Mouse (Mus musculus) neural tube, embryonic 12.5 days (tissue): Measurements from ENCODE around the gene Bhmt2. TPM values are rescaled to one million over a fixed set of nuclear protein-coding genes. Genes with fewer than 3 reads are reported as not detected.

ENCODE experiments used
- ATAC-seq: fragments of 200-750 bp; cut with Nextera tagmentation; 2 replicates; pipeline ENCODE4 v1.8.0; 2017; ENCODE audit warnings: low read depth, mild to moderate bottlenecking, moderate TSS enrichment, moderate library complexity; ENCODE audit not compliant: low FRiP score
- H3K27ac ChIP-seq: fragments of 300-500 bp; sonication (generic); 2 replicates; pipeline ENCODE4 v1.5.1; 2016
- H3K27me3 ChIP-seq: fragments of 300-500 bp; sonication (generic); replicated peaks from 2 replicates; pipeline ENCODE4 v1.6.1; 2016; ENCODE audit warnings: mild to moderate bottlenecking
- H3K36me3 ChIP-seq: fragments of 300-500 bp; sonication (generic); 2 replicates; pipeline ENCODE4 v1.6.1; 2016; ENCODE audit warnings: mild to moderate bottlenecking
- H3K4me1 ChIP-seq: fragments of 300-500 bp; sonication (generic); 2 replicates; pipeline ENCODE4 v1.6.1; 2016
- H3K4me2 ChIP-seq: fragments of 300-500 bp; sonication (generic); replicated peaks from 2 replicates; pipeline ENCODE4 v1.6.1; 2016; ENCODE audit warnings: mild to moderate bottlenecking
- H3K4me3 ChIP-seq: fragments of 300-500 bp; sonication (generic); 2 replicates; pipeline ENCODE4 v1.5.1; 2016
- H3K9ac ChIP-seq: fragments of 300-500 bp; sonication (generic); 2 replicates; pipeline ENCODE4 v1.6.1; 2016; ENCODE audit warnings: mild to moderate bottlenecking
- H3K9me3 ChIP-seq: fragments of 300-500 bp; sonication (generic); 2 replicates; pipeline ENCODE4 v1.6.1; 2016; ENCODE audit warnings: mild to moderate bottlenecking
- WGBS: fragments of 180-500 bp; shearing (Covaris S2); methylation state at CpG from one replicate; pipeline ENCODE4 v1.1.7; 2016; 5-methylcytosine and 5-hydroxymethylcytosine counted together
- polyA plus RNA-seq: library from polyadenylated mRNA; unstranded; fragments of >200 nt; fragmentation: Nextera tagmentation; extraction: Ambion mirVana; gene quantifications from 2 replicates; pipeline ENCODE4 v1.2.1, GENCODE M21; 2016

Gene Bhmt2
- polyA plus RNA-seq, 1 experiment from 2014 or later, result not detected

DNA sequence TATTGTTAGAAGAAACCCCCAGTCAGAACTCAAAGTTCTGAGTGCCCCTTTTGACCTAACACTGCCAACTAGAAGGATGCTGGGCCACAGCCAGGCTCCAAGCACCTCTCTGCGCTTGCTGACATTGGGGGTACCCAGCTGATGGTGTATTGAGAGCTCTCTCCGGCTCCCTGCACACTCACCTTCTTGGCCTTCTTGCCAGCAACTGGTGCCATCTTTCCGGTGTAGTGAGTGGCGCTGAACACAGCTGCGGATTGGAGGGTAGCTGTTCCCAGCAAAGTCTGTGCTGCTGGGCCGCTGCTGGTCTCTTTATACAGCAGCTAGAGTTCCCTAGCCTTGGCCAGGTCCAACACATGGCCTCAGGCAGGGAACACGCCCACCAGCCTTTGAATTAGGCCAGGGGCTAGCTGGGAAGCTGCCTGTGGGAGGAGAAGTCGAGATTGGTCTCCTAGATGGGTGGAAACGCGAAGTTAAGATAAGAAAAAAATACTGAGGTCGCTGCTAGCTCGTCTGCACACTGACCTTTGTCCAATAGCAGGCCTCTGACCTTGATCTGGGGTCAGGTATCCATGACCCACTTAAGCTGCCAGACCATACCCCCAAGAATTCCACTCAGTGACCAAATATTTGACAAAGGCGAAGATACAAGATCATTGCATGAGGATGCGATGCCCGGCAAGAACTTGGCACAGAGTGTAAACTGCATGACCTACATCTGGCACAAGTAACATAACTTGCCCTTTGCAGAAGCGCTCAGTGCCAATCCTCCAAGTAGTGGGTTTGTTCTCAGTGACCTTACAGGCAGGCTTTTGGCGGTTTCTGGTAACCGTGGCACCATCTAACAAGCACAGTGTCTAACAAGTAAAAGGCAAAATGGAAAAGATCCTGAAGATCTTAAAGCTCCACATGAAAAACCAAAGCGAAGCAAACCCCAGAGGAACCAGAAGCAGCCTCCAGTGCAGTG lies 36.5 kb downstream of the Bhmt2 start, which contains the start of gene Bhmt:
TSS of gene Bhmt (minus strand) at position 680 of the 964 bp plus-strand sequence.
- no peaks in the 10 kb centered on the region for H3K9me3 ChIP-seq
- H3K4me1 ChIP-seq, result no peaks in the 10 kb centered on the region
- no peaks in the 10 kb centered on the region for H3K36me3 ChIP-seq
- H3K27ac ChIP-seq, result no peak within 1 kb of the TSS
- no peak for ATAC-seq
- no peak within 1 kb of the TSS for H3K9ac ChIP-seq
- H3K27me3 ChIP-seq, result no peaks in the 10 kb centered on the region
- no peak within 1 kb of the TSS for H3K4me2 ChIP-seq
- H3K4me3 ChIP-seq, result no peak within 1 kb of the TSS
- WGBS, result 79% methylated on average over 19 of the region's 19 CpGs

DNA sequence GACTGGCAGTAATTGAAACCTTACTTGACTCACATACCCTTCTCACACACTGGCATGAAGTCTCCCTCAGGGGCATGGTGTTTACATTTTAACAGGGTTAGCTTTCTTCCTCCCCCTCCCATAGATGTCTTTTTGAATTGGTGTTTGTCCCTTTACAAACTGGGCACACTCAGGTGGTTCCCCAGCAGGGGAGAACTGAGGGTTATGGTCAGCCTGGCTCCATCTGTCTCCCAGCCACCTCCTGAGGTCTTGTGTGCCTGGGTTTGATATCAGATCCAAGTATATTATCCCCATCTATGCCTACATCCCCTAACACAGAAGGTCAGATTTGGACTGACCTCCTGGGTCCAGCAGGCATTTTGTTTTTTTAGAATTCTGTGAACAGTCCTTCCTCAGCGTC lies 37.5 kb downstream of the Bhmt2 start:
- Histone ChIP-seq H3K36me3 (no peaks in the 10 kb centered on the region), H3K4me3 (no peak overlapping the region), H3K27me3 (no peaks in the 10 kb centered on the region), H3K27ac (no peak overlapping the region), H3K4me2 (no peak overlapping the region), H3K9me3 (no peaks in the 10 kb centered on the region), H3K4me1 (no peaks in the 10 kb centered on the region), H3K9ac (no peak overlapping the region)
- no peak for ATAC-seq
- WGBS, result 72% methylated on average over 1 of the region's 1 CpGs

GRCm38 (mm10) chr13:93632927-93633326 lies 41.2 kb downstream of the Bhmt2 start:
- ATAC-seq, result no peak
- no peak overlapping the region for H3K4me2 ChIP-seq
- H3K36me3 ChIP-seq, result no peaks in the 10 kb centered on the region
- no peaks in the 10 kb centered on the region for H3K4me1 ChIP-seq
- H3K9ac ChIP-seq, result no peak overlapping the region
- H3K9me3 ChIP-seq, result no peaks in the 10 kb centered on the region
- H3K27me3 ChIP-seq, result no peaks in the 10 kb centered on the region
- no peak overlapping the region for H3K4me3 ChIP-seq
- WGBS, result 81% methylated on average over 5 of the region's 5 CpGs
- H3K27ac ChIP-seq, result no peak overlapping the region

DNA sequence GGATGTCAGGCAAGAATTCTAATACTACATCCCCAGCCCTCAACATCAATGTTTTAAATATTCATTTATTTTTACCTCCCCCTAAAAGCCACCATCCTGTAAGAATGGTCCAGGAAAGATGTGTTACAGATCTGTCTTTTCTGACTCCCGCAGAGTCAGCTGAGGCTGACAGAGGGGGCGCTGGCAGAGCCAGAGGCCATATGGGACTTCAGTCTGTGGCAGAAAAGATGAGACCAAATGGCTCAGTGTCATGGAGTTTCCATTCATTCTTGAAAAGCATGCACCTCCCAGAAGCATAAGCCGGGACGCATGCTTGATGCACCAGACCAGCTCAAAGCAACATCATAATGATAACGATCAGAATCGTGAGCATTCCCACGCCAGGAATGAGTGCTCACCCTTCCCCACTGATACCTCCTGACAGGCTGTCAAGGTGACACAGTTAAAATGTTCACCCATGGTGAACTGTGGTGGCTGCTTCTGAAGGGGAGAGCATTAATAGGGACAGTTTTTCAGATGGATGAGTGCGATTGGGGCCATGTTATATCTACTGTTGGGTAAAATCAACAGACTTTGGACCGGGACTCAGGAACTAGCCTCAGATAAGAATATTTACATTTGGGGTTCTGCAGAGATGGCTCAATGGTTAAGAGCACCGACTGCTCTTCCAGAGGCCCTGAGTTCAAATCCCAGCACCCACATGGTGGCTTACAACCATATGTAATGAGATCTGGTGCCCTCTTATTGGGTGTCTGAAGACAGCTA lies 43.0 kb downstream of the Bhmt2 start:
- H3K27me3 ChIP-seq, result no peaks in the 10 kb centered on the region
- H3K9ac ChIP-seq, result no peak overlapping the region
- ATAC-seq, result no peak
- no peak overlapping the region for H3K4me3 ChIP-seq
- no peaks in the 10 kb centered on the region for H3K4me1 ChIP-seq
- H3K9me3 ChIP-seq, result no peaks in the 10 kb centered on the region
- H3K36me3 ChIP-seq, result no peaks in the 10 kb centered on the region
- no peak overlapping the region for H3K27ac ChIP-seq
- H3K4me2 ChIP-seq, result no peak overlapping the region
- 85% methylated on average over 10 of the region's 10 CpGs for WGBS

DNA sequence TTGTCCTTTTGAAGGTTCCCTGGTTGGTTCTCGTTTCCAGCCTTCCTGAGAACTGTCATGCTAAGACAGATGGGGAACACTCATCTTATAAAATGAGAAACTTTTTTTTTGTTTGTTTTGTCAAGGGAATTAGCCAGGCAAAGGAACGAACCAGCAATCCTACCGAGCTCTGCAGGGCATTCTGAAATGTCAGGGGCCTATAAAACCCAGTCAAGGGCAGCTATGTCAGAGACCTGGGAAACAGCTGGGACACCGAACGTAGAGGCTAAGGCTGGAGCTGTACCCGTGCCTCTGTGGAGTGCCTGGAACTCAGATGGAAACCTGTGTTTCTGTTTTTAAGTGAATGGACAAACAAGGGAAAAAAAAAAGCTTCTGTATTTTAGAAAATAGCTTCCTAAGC lies 45.2 kb downstream of the Bhmt2 start:
- no peak overlapping the region for H3K27ac ChIP-seq
- ATAC-seq, result no peak
- H3K4me2 ChIP-seq, result no peak overlapping the region
- no peaks in the 10 kb centered on the region for H3K4me1 ChIP-seq
- H3K4me3 ChIP-seq, result no peak overlapping the region
- no peaks in the 10 kb centered on the region for H3K27me3 ChIP-seq
- H3K9me3 ChIP-seq, result no peaks in the 10 kb centered on the region
- no peaks in the 10 kb centered on the region for H3K36me3 ChIP-seq
- 23% methylated on average over 6 of the region's 6 CpGs for WGBS
- no peak overlapping the region for H3K9ac ChIP-seq

DNA sequence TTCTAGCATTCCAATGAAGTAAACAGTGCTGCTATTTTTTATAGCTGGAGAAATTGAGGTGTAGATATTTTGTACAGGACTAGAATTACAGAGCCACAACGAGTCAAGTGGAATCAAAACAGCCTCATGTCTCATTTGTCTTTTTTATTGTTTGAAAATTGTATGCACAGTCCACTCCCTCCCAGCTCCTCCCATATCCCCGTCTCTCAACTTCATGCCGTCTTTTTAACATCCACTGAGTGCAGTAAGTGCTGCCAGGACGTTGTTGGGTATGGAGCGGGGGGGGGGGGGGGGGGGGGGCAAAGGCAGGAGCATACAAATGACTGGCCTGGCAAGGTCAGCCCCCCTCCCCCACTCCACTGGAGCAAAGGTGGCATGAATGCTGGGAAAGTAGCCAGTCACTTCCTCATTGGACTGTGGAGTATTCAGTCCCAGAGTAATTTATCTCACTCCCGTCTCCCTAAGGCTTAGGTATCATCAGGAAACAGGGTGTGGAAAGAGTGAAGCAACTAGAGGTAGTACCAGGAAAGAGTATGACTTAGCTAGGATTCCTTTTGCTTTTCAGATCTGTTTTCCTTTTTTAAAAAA lies 59.6 kb downstream of the Bhmt2 start:
- Histone ChIP-seq H3K9ac (no peak overlapping the region), H3K9me3 (no peaks in the 10 kb centered on the region), H3K36me3 (no peaks in the 10 kb centered on the region), H3K4me2 (no peak overlapping the region), H3K4me1 (no peaks in the 10 kb centered on the region), H3K27me3 (no peaks in the 10 kb centered on the region), H3K27ac (no peak overlapping the region), H3K4me3 (no peak overlapping the region)
- 48% methylated on average over 6 of the region's 6 CpGs for WGBS
- no peak for ATAC-seq

- Histone ChIP-seq H3K36me3 (no peaks in the 10 kb centered on the region), H3K27me3 (no peaks in the 10 kb centered on the region), H3K4me2 (no peak overlapping the region), H3K4me1 (no peaks in the 10 kb centered on the region), H3K4me3 (no peak overlapping the region), H3K9me3 (no peaks in the 10 kb centered on the region), H3K9ac (no peak overlapping the region), H3K27ac (no peak overlapping the region)
- ATAC-seq, result no peak
- WGBS, result 79% methylated on average over 4 of the region's 4 CpGs
Measured at GRCm38 (mm10) chr13:93613771-93614170, 60.3 kb downstream of the Bhmt2 start.

GRCm38 (mm10) chr13:93612660-93613607 lies 61.2 kb downstream of the Bhmt2 start:
- Histone ChIP-seq H3K9me3 (no peaks in the 10 kb centered on the region), H3K27ac (no peak overlapping the region), H3K9ac (no peak overlapping the region), H3K27me3 (no peaks in the 10 kb centered on the region), H3K4me3 (no peak overlapping the region), H3K4me1 (no peaks in the 10 kb centered on the region), H3K36me3 (no peaks in the 10 kb centered on the region), H3K4me2 (no peak overlapping the region)
- 60% methylated on average over 19 of the region's 19 CpGs for WGBS
- ATAC-seq, result no peak; the same call in 1 of the 2 replicates

DNA sequence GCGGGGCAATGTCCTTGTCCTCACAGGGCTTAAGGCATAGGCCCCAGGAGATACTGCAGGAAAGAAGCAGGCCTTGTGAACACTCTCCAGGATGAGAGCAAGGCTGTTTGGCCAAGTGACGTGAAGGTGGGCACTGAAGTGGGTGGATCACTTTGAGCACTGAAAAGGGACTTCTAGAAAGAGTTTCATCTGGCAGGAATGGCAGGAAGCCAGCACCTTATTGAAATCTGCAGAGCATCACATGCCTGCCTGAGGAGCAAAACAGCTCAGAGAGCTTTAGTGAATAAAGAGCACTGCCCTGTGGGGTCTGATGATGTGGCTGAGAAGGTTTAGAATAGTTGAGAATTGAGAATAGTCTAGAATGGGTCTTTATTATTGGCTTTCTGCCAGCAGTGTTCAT lies 65.6 kb downstream of the Bhmt2 start:
- Histone ChIP-seq H3K9ac (no peak overlapping the region), H3K4me2 (no peak overlapping the region), H3K36me3 (no peaks in the 10 kb centered on the region), H3K27me3 (no peaks in the 10 kb centered on the region), H3K27ac (no peak overlapping the region), H3K4me3 (no peak overlapping the region), H3K9me3 (no peaks in the 10 kb centered on the region), H3K4me1 (no peaks in the 10 kb centered on the region)
- 77% methylated on average over 2 of the region's 2 CpGs for WGBS
- ATAC-seq, result no peak

GRCm38 (mm10) chr13:93607701-93608100 lies 66.4 kb downstream of the Bhmt2 start:
- Histone ChIP-seq H3K27me3 (no peaks in the 10 kb centered on the region), H3K36me3 (no peaks in the 10 kb centered on the region), H3K4me2 (no peak overlapping the region), H3K9ac (no peak overlapping the region), H3K4me1 (no peaks in the 10 kb centered on the region), H3K27ac (no peak overlapping the region), H3K4me3 (no peak overlapping the region), H3K9me3 (no peaks in the 10 kb centered on the region)
- ATAC-seq, result no peak
- WGBS, result 93% methylated on average over 3 of the region's 3 CpGs

GRCm38 (mm10) chr13:93606868-93607578 lies 67.1 kb downstream of the Bhmt2 start:
- no peaks in the 10 kb centered on the region for H3K9me3 ChIP-seq
- no peak overlapping the region for H3K4me2 ChIP-seq
- 78% methylated on average over 13 of the region's 13 CpGs for WGBS
- no peak overlapping the region for H3K27ac ChIP-seq
- ATAC-seq, result no peak
- H3K4me3 ChIP-seq, result no peak overlapping the region
- H3K36me3 ChIP-seq, result no peaks in the 10 kb centered on the region
- H3K27me3 ChIP-seq, result no peaks in the 10 kb centered on the region
- no peak overlapping the region for H3K9ac ChIP-seq
- H3K4me1 ChIP-seq, result no peaks in the 10 kb centered on the region
